Mouse (Mus musculus): Measurements from ENCODE around the gene Gfral. TPM values are rescaled to one million over a fixed set of nuclear protein-coding genes. Genes with fewer than 3 reads are reported as not detected.
"Not testable (repeated sequence)": the region's sequence is repeated elsewhere in the genome, so short reads cannot be mapped to it uniquely, and the experiment has no call there.

Gene Gfral
- polyA plus RNA-seq, 1 experiment from 2014 or later, result not detected

DNA sequence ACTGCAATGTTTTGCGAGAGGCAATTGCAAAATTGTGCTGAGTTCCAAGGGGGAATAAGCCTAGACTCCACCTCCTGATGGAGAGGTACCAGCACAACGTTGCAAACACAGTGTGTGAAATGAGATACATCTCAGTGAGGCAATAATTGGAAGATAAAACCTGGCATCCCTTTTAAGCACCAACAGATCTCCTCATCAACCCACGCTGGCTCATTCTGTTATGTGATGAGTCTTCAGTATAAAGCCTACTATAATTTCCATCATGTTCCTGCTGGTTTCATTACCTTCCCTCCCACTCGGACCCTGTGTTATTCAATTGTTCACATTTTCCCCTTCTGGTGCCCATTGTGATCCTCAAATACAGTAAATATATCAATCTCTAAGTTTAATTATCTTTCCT is 1.2 kb upstream of the Gfral start:
- ATAC-seq (ENCODE audit: insufficient number of reproducible peaks, low FRiP score, low TSS enrichment, low read depth), result no peak

DNA sequence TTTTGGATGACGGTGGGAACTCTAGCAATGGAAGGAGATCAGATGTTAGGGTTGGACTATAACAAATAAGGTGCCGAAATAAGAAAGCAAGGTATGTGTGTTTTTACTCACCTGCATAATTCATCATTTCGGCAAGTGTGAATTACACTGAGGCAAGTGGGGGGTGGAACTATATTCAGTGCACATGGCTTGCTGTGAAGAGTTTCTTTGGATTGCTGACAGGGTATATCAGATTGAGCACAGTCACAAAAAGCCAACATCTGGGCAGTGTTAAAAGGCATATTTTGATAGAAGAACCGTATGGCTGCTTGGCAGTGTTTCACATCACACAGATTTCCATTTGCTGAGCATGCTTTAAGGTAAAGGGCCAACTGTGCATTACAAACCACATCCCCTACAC is 16.5 kb downstream of the Gfral start:
- no peak overlapping the region for H3K9ac ChIP-seq
- 45% methylated on average over 4 of the region's 4 CpGs for WGBS
- no peaks in the 10 kb centered on the region for H3K36me3 ChIP-seq
- H3K4me2 ChIP-seq, result no peak overlapping the region
- H3K27me3 ChIP-seq, result no peaks in the 10 kb centered on the region
- no peak overlapping the region for H3K4me3 ChIP-seq
- no peak overlapping the region for H3K27ac ChIP-seq
- H3K9me3 ChIP-seq, result no peaks in the 10 kb centered on the region
- H3K4me1 ChIP-seq, result no peaks in the 10 kb centered on the region
- ATAC-seq (ENCODE audit: insufficient number of reproducible peaks, low FRiP score, low TSS enrichment, low read depth), result no peak

More for the DNA sequence above, 1.2 kb upstream of the Gfral start:
- Histone ChIP-seq H3K27ac (no peak overlapping the region), H3K27me3 (no peaks in the 10 kb centered on the region), H3K4me1 (no peaks in the 10 kb centered on the region), H3K36me3 (no peaks in the 10 kb centered on the region), H3K4me3 (no peak overlapping the region), H3K4me2 (no peak overlapping the region), H3K9ac (no peak overlapping the region), H3K9me3 (no peaks in the 10 kb centered on the region)
- 61% methylated on average over 4 of the region's 4 CpGs for WGBS

DNA sequence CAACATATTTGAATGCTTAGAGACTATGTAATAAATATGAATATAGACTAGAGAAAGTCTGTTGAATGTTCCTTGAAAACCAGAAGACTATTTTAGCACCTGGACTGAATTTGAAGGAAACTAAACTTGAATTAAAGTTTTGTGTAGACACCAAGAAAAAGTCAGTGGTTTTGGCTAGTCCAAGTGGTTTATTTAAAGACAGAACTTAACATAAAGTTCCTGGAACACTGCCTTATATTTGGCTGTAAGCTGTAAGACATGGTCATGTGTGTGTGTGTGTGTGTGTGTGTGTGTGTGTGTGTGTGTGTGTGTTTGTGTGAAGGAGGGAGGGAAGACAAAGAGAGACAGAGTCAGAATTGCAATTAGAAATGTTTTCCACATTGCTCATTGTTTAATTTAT is 34.2 kb downstream of the Gfral start:
- H3K27ac ChIP-seq, result no peak overlapping the region
- H3K27me3 ChIP-seq, result no peaks in the 10 kb centered on the region
- H3K4me3 ChIP-seq, result no peak overlapping the region
- no peak overlapping the region for H3K9ac ChIP-seq
- no peaks in the 10 kb centered on the region for H3K4me1 ChIP-seq
- no peak overlapping the region for H3K4me2 ChIP-seq
- H3K9me3 ChIP-seq, result no peaks in the 10 kb centered on the region
- no peaks in the 10 kb centered on the region for H3K36me3 ChIP-seq
- ATAC-seq (ENCODE audit: insufficient number of reproducible peaks, low FRiP score, low TSS enrichment, low read depth), result no peak

DNA sequence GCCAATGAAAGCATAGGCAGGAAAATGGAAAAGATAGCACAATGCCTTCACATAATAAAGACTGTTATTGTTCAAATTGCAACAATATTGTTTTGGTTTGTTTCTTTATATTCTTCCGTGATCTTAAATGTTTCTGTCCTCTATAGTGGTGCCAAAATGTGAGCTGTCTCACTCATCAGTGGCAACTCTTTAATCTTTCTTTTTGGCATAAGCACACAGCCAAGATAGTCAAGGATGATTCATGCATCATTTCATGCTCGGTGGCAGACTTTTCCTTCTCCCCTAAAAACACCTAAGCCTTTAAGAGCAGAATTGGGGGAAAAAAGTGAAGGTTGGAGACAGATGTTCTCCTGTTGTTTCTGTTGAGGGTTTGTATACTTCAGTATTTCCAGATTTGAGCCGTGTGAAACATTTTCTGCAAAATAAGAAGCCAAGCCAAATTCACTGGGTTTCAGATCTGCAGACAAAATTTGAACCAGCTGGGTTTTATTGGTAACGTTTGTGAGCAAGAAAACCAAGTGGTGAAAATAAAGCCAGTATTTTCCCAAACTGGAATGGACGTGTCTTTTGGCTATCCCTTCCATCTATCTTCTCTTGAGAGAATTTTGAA is 40.7 kb downstream of the Gfral start:
- Histone ChIP-seq H3K4me1 (no peaks in the 10 kb centered on the region), H3K27me3 (no peaks in the 10 kb centered on the region), H3K4me2 (no peak overlapping the region), H3K4me3 (no peak overlapping the region), H3K9ac (no peak overlapping the region), H3K36me3 (no peaks in the 10 kb centered on the region), H3K9me3 (no peaks in the 10 kb centered on the region), H3K27ac (peak overlapping the region; percentile 54; the same call in 1 of the 2 replicates)
- 33% methylated on average over 5 of the region's 5 CpGs for WGBS
- 0 out of 2 replicates have a peak, but pooled peaks have one; percentile 63 for ATAC-seq (ENCODE audit: insufficient number of reproducible peaks, low FRiP score, low TSS enrichment, low read depth)

DNA sequence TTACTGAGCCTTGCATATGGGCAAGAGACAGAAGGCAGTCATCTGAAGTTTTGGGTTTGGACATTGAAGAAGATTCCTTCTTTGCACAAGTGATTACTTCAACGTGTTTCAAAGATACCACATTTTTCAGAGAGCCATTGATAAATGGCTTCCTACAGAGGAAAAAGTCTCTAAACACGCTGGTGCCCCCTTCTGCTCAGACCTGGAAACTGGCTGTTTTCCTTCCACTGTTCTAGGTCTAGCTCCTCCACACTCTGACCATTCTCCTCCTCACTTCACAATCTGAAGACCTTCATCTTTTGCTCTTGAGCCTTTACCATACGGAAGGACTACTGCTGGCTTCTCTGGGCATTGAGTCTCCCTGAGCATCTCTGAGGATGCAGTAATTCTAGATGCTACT is 45.1 kb downstream of the Gfral start:
- Histone ChIP-seq H3K9ac (no peak overlapping the region), H3K36me3 (no peaks in the 10 kb centered on the region), H3K27ac (no peak overlapping the region), H3K4me1 (no peaks in the 10 kb centered on the region), H3K4me3 (no peak overlapping the region), H3K4me2 (no peak overlapping the region), H3K27me3 (no peaks in the 10 kb centered on the region), H3K9me3 (no peaks in the 10 kb centered on the region)
- 47% methylated on average over 3 of the region's 3 CpGs for WGBS
- ATAC-seq (ENCODE audit: insufficient number of reproducible peaks, low FRiP score, low TSS enrichment, low read depth), result no peak

DNA sequence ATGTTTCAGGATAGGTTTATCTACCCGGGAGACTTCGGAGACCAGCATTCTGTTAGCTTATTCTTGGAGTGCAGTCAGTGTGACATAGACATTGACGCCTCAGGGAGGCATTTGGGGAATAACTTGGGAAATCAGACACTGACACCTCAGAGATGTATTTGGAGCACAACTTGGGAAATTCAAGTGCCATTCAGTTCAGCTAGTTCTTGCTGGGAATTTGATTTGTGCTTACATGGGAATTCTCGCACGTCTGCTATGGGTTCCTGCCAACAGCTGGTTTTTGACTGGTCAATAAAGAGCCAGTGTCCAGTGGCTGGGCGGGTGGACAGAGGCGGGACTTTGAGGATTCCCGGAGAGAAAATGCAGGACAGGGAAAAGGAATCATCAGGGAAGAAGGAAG is 51.0 kb downstream of the Gfral start:
- no peak overlapping the region for H3K4me2 ChIP-seq
- no peaks in the 10 kb centered on the region for H3K36me3 ChIP-seq
- H3K27ac ChIP-seq, result no peak overlapping the region
- H3K27me3 ChIP-seq, result no peaks in the 10 kb centered on the region
- H3K9ac ChIP-seq, result no peak overlapping the region
- no peak for ATAC-seq (ENCODE audit: insufficient number of reproducible peaks, low FRiP score, low TSS enrichment, low read depth)
- no peak overlapping the region for H3K4me3 ChIP-seq
- no peaks in the 10 kb centered on the region for H3K9me3 ChIP-seq
- 57% methylated on average over 8 of the region's 8 CpGs for WGBS
- no peaks in the 10 kb centered on the region for H3K4me1 ChIP-seq

DNA sequence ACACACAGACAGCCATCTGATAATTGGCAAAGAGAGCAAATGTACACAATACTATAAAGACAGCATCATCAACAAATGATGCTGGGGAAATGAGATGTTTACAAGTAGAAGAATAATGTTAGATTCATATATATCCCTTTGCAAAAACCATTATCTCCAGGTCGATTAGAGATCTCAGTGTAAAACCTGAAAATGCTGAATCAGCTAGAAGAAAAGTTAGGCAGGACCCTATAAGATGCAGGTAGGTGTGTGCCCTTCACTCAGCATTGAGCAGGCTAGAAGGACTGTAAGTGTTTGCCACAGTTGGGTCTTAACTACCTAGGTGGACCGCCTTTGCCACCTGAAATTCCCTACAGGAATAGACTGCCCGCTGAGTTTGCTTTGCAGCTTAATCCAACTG is 67.9 kb downstream of the Gfral start:
- Histone ChIP-seq H3K36me3 (no peaks in the 10 kb centered on the region), H3K4me3 (no peak overlapping the region), H3K4me1 (no peaks in the 10 kb centered on the region), H3K9me3 (no peaks in the 10 kb centered on the region), H3K27me3 (no peaks in the 10 kb centered on the region), H3K27ac (no peak overlapping the region), H3K4me2 (no peak overlapping the region), H3K9ac (no peak overlapping the region)
- ATAC-seq (ENCODE audit: insufficient number of reproducible peaks, low FRiP score, low TSS enrichment, low read depth), result no peak
- WGBS, result 69% methylated on average over 3 of the region's 3 CpGs

DNA sequence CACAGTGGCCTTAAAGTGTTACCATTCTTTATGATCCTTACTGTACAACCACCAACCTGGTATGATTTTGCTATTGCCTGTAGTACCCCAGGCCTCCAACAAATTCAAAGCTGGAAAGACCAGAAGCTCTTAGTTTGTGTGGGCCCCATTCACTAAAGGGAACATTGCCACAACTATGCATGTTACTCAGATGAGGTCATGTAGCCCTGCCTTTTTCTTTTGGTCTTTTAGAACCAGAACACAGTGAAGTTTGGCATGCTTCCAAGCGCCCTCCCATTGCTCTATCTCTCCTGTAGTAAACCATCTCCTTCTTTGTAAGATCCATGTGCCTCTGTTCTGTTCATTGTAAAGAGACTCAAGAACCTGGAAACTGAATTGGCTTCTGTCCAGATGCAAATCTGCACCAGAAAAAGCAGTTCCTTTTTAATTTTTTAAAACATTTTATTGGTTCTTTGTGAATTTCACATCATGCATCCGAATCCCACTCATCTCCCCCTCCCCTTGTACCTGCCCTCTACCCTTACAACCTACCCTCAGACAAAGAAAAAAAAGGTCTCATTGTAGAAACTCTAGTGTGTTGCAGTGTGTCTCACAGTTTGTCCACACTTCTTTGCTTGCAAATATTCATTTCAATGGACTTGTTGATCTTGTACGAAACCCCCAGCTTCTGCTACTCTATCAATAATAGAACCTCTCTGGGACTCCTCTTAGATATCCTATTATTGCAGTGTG is 74.9 kb downstream of the Gfral start:
- Histone ChIP-seq H3K4me3 (no peak overlapping the region), H3K27me3 (no peaks in the 10 kb centered on the region), H3K4me2 (no peak overlapping the region), H3K27ac (no peak overlapping the region; the same call in 1 of the 2 replicates), H3K4me1 (0 out of 2 replicates have a peak, but pooled peaks cover 7% of the 10 kb centered on the region), H3K9ac (no peak overlapping the region), H3K36me3 (no peaks in the 10 kb centered on the region), H3K9me3 (no peaks in the 10 kb centered on the region)
- no peak for ATAC-seq (ENCODE audit: insufficient number of reproducible peaks, low FRiP score, low TSS enrichment, low read depth)
- 67% methylated on average over 3 of the region's 3 CpGs for WGBS

DNA sequence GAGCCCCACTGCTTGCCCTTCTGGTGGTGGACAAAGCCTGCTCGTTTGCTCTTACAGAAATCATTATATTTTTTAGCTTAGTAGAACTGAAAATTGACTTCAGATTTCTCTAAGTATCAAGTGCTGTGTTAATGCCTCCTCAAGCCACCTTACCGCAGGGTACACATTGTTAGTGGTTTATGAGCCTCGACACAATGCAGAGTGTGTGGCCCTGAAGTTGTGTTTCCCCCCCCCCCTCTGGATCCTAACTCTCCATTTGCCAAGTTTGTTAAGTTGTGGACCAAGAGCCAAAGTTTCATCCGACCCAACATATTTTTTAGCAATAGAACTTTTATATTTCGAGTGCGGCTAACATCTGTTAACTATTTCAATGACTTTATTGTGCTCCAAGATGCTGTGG is 79.4 kb downstream of the Gfral start:
- WGBS, result 44% methylated on average over 6 of the region's 6 CpGs

DNA sequence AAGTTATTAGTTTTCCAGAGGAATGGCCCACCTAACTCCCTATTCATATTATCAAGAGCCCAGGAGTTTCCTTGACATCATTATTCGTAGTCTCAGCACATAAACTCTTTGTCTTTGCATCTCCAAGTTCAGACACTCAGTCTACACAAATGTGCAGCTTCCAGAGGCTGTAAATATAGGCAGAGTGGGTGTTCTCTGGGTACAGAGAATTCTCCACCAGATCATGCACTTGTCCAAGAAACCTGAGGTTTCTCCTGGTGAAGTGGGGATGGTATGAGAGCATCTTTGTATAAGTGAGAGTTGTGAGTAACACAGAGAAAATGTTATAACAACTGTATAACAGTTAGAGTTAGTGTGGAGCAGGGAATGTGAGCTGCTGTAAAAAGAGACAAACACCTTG is 84.1 kb downstream of the Gfral start:
- 64% methylated on average over 1 of the region's 1 CpGs for WGBS
- no peaks in the 10 kb centered on the region for H3K9me3 ChIP-seq
- no peaks in the 10 kb centered on the region for H3K4me1 ChIP-seq
- no peak overlapping the region for H3K9ac ChIP-seq
- no peak for ATAC-seq (ENCODE audit: insufficient number of reproducible peaks, low FRiP score, low TSS enrichment, low read depth)
- no peak overlapping the region for H3K27ac ChIP-seq
- H3K36me3 ChIP-seq, result no peaks in the 10 kb centered on the region
- no peaks in the 10 kb centered on the region for H3K27me3 ChIP-seq
- H3K4me2 ChIP-seq, result no peak overlapping the region
- H3K4me3 ChIP-seq, result no peak overlapping the region

More for the DNA sequence above, 79.4 kb downstream of the Gfral start:
- ATAC-seq (ENCODE audit: insufficient number of reproducible peaks, low FRiP score, low TSS enrichment, low read depth), result peak; percentile 65; the same call in 1 of the 2 replicates
- Histone ChIP-seq H3K4me1 (0 out of 2 replicates have a peak, but pooled peaks cover 7% of the 10 kb centered on the region), H3K9ac (no peak overlapping the region), H3K4me3 (no peak overlapping the region), H3K9me3 (no peaks in the 10 kb centered on the region), H3K27me3 (no peaks in the 10 kb centered on the region), H3K27ac (0 out of 2 replicates have a peak overlapping the region, but pooled peaks have one; percentile 22), H3K4me2 (no peak overlapping the region), H3K36me3 (no peaks in the 10 kb centered on the region)

DNA sequence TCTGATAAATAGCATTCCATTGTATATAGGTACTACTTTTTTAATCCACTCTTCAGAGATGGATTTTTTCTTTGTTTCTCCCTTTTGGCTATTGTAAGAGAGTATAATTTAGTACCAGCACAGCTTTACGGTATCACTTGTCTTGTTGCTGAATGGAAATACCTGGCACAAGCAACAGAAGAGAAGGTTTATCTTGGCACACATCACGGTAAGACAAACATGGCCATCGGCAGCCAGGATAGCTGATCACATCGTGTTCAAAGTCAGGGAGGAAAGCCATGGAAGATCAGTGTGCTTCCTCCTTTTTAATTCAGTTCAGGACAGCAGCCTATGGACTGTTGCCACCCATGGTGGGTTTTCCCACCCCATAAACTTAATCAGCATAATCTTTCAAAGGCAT is 89.2 kb downstream of the Gfral start:
- H3K27ac ChIP-seq, result no peak overlapping the region
- no peak overlapping the region for H3K4me3 ChIP-seq
- H3K4me2 ChIP-seq, result no peak overlapping the region
- no peak overlapping the region for H3K9ac ChIP-seq
- ATAC-seq (ENCODE audit: insufficient number of reproducible peaks, low FRiP score, low TSS enrichment, low read depth), result no peak
- H3K4me1 ChIP-seq, result no peaks in the 10 kb centered on the region
- 67% methylated on average over 4 of the region's 4 CpGs for WGBS
- H3K9me3 ChIP-seq, result no peaks in the 10 kb centered on the region
- no peaks in the 10 kb centered on the region for H3K27me3 ChIP-seq
- no peaks in the 10 kb centered on the region for H3K36me3 ChIP-seq

DNA sequence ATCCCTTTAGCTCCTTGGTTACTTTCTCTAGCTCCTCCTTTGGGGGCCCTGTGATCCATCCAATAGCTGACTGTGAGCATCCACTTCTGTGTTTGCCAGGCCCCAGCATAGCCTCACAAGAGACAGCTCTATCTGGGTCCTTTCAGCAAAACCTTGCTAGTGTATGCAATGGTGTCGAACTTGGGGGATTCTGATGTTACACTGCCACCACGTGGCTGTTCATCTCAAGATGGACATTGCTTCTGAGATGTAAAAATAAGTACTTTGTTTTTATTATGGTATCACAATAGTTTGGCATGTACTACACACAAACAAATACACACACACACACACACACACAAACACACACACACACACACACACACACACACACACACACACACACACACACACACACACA is 90.6 kb downstream of the Gfral start:
- not testable (repeated sequence) for H3K27me3 ChIP-seq; H3K4me3 ChIP-seq; H3K9ac ChIP-seq; ATAC-seq (ENCODE audit: insufficient number of reproducible peaks, low FRiP score, low TSS enrichment, low read depth); H3K9me3 ChIP-seq; H3K27ac ChIP-seq; H3K4me2 ChIP-seq; H3K4me1 ChIP-seq; H3K36me3 ChIP-seq
- 2% methylated on average over 2 of the region's 2 CpGs for WGBS

All from limb, embryonic 15.5 days (tissue).